Mouse (Mus musculus) testis, adult 2 months (tissue): ENCODE measurements around the gene Fzr1.

ENCODE experiments used
- CTCF ChIP-seq: fragments of 200-500 bp; IDR thresholded peaks from 2 replicates; pipeline ENCODE4 v1.5.1; 2012; ENCODE audit warnings: low read depth, mild to moderate bottlenecking, inconsistent platforms, low read length, moderate library complexity; ENCODE audit not compliant: control insufficient read depth, insufficient read depth, insufficient replicate concordance
- POLR2A ChIP-seq: fragments of 200-500 bp; IDR thresholded peaks from 2 replicates; pipeline ENCODE4 v1.6.1; 2012; ENCODE audit warnings: low read depth, mild to moderate bottlenecking, inconsistent platforms, low read length, moderate library complexity; ENCODE audit not compliant: control insufficient read depth

- TF ChIP-seq CTCF, result no peak
- no peak for TF ChIP-seq POLR2A
These were observed 37.4 kb upstream of the Fzr1 start for GRCm38 (mm10) chr10:81415549-81416310.
